Mouse (Mus musculus): ENCODE results near the gene Ankmy1. TPM values are rescaled to one million over a fixed set of nuclear protein-coding genes. Genes with fewer than 3 reads are reported as not detected.
A peak's percentile ranks its signal among the peaks of the same experiment; 100 is the strongest.

Ankmy1 gene
- polyA plus RNA-seq, 1 experiment from 2014 or later: 0.06 TPM

DNA sequence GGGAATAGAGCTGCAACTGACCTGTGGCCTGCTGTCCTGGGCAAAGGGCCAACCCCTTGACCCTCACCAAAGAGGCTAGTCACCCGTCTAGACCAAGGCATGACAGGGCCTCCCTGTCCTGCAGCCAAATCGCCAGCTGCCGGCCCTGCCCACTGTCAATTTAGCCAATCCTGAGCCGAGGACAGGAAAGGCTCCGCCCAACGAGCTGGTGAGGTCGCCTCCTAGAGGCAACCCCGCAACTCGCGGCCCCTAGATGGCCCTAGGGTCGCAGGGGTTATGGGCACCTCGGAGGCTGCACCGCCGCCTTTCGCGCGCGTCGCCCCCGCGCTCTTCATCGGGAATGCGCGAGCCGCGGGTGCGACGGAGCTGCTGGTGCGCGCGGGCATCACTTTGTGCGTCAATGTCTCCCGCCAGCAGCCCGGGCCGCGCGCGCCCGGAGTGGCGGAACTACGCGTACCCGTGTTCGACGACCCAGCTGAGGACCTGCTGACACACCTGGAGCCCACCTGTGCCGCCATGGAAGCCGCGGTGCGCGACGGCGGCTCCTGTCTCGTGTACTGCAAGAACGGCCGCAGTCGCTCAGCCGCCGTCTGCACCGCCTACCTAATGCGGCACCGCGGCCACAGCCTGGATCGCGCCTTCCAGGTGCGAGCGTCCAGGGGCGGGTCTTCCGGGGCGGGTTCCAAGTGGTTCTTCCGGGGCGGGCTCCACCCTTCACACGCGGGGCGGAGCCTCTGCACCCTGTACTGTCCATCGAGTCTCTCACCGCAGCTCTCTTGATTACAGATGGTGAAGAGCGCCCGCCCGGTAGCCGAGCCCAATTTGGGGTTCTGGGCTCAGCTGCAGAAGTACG lies 4.3 kb upstream of the Ankmy1 start, which contains the start of gene Dusp28:
TSS of gene Dusp28 (plus strand) at position 203 of the 853 bp plus-strand sequence.
- H3K9ac ChIP-seq (ENCODE audit: low read depth, low read length): peak within 1 kb of the TSS; percentile 79
- no peaks in the 10 kb centered on the region for H3K9me3 ChIP-seq (ENCODE audit: control insufficient read depth, low read length)
- H3K4me2 ChIP-seq (ENCODE audit: low read depth, low read length): peak within 1 kb of the TSS; percentile 82
- H3K27me3 ChIP-seq (replicated peaks; ENCODE audit: control insufficient read depth, insufficient read depth, low read length): no peaks in the 10 kb centered on the region
- peaks cover 21% of the 10 kb centered on the region for H3K4me1 ChIP-seq (ENCODE audit: control insufficient read depth, insufficient read depth, low read length)
- H3K4me3 ChIP-seq (ENCODE audit: low read length): peak within 1 kb of the TSS; percentile 75
- peak; percentile 89 for ATAC-seq
- peak within 1 kb of the TSS; percentile 93 for H3K27ac ChIP-seq (ENCODE audit: low read length)
- no peaks in the 10 kb centered on the region for H3K36me3 ChIP-seq (ENCODE audit: control insufficient read depth, insufficient read depth, low read length)
- WGBS: under 1% methylated on average over 81 of the region's 81 CpGs

DNA sequence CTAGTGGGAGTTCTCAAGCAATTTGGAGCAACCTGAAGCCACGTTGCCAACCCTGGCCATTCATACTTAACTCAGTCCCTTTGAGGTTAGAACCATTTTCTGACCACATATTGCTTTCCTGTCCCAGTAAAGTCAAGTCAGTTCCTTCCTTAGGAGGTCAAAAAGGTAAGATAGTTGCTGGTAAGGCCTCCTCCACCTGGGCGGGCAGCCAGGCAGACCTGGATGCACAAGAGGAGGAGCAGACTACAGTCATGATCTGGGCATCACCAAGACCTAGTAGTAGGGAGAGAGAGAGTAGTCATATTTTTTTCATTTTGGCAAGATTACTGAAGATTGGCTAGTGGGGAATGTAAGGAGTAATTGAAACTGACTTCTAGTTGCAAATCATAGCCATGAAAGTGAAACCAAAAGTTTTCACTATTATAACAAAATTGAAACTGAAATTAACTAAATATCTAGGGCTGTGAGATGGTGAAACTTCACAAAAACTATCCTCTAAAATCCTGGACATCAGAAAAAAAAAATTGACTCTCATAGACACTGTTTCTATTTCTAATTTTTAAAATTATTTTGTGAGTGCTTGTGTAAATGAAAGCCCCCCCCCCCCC lies 3.1 kb upstream of the Ankmy1 start:
- no peaks in the 10 kb centered on the region for H3K27me3 ChIP-seq (replicated peaks; ENCODE audit: control insufficient read depth, insufficient read depth, low read length)
- 85% methylated on average over 2 of the region's 2 CpGs for WGBS
- H3K4me1 ChIP-seq (ENCODE audit: control insufficient read depth, insufficient read depth, low read length): peaks cover 21% of the 10 kb centered on the region
- H3K9me3 ChIP-seq (ENCODE audit: control insufficient read depth, low read length): no peaks in the 10 kb centered on the region
- no peak overlapping the region for H3K27ac ChIP-seq (ENCODE audit: low read length)
- H3K36me3 ChIP-seq (ENCODE audit: control insufficient read depth, insufficient read depth, low read length): no peaks in the 10 kb centered on the region
- no peak for ATAC-seq
- H3K4me2 ChIP-seq (ENCODE audit: low read depth, low read length): no peak overlapping the region
- H3K9ac ChIP-seq (ENCODE audit: low read depth, low read length): no peak overlapping the region
- no peak overlapping the region for H3K4me3 ChIP-seq (ENCODE audit: low read length)

DNA sequence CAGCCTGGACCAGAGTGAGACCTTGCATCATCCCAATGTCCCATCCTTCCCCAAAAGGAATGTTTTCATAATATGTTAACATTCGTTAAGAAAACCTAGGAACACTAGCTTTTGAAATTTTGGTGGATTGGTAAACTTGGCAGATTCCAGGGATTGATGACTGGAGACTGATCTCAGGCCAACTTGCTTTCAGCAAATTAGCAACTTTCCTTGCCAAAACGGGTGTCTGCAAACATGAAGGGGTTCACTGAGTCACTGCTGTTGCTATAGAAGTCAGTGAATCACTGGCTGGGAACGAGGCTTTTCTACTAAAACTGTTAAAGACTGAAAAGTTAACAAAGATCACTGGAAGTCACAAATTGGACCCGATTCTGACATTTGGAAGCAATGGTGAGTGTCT lies 921 bp upstream of the Ankmy1 start:
- H3K27ac ChIP-seq (ENCODE audit: low read length): no peak overlapping the region
- 80% methylated on average over 4 of the region's 4 CpGs for WGBS
- H3K4me2 ChIP-seq (ENCODE audit: low read depth, low read length): no peak overlapping the region
- no peak overlapping the region for H3K4me3 ChIP-seq (ENCODE audit: low read length)
- no peak overlapping the region for H3K9ac ChIP-seq (ENCODE audit: low read depth, low read length)
- no peak for ATAC-seq
- H3K36me3 ChIP-seq (ENCODE audit: control insufficient read depth, insufficient read depth, low read length): no peaks in the 10 kb centered on the region
- peaks cover 11% of the 10 kb centered on the region for H3K4me1 ChIP-seq (ENCODE audit: control insufficient read depth, insufficient read depth, low read length)
- H3K27me3 ChIP-seq (replicated peaks; ENCODE audit: control insufficient read depth, insufficient read depth, low read length): no peaks in the 10 kb centered on the region
- no peaks in the 10 kb centered on the region for H3K9me3 ChIP-seq (ENCODE audit: control insufficient read depth, low read length)

DNA sequence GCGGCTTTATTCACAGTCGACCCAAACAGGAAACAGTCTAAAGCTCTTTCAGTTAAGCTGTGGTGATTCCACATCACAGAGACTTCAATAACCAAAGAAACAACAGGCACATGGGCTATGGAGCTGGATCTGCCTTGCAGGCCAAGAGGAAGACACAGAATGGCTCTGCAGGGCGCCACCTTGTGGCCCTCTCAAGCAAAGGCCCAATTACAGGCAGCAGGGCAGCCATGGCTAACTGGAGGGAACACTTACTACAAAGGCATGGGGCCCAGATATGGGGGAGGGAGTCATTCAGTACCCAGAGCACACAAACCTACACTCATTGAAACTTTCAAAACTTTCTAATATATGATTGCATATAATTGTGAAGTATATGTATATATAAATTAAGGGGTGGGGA lies 7.6 kb downstream of the Ankmy1 start:
- Histone ChIP-seq H3K4me3 (ENCODE audit: low read length) (no peak overlapping the region), H3K4me2 (ENCODE audit: low read depth, low read length) (no peak overlapping the region), H3K9ac (ENCODE audit: low read depth, low read length) (no peak overlapping the region), H3K4me1 (ENCODE audit: control insufficient read depth, insufficient read depth, low read length) (no peaks in the 10 kb centered on the region), H3K36me3 (ENCODE audit: control insufficient read depth, insufficient read depth, low read length) (no peaks in the 10 kb centered on the region), H3K27ac (ENCODE audit: low read length) (no peak overlapping the region), H3K9me3 (ENCODE audit: control insufficient read depth, low read length) (no peaks in the 10 kb centered on the region), H3K27me3 (replicated peaks; ENCODE audit: control insufficient read depth, insufficient read depth, low read length) (no peaks in the 10 kb centered on the region)
- WGBS: 16% methylated on average over 3 of the region's 3 CpGs
- peak; percentile 52; the same call in 1 of the 2 replicates for ATAC-seq

DNA sequence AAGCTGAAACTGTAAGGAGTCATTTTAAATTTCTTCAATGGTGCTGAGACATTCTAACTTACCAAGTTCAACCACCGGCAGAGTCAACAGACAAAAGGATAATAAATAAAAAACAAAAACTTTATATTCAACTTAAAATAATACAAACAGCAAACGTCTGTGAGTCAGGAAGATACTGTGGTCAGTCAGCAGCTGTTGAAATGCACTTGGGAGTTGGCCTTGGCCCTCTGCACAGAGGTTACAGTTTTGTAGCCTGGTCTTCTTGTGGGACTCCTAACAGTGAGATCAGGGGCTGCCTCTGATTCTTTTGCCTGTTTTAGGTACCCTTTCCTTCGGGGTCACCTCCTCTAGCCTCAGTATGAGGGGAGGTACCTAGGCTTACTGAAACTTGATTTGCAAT lies 8.8 kb downstream of the Ankmy1 start:
- Histone ChIP-seq H3K4me2 (ENCODE audit: low read depth, low read length) (no peak overlapping the region), H3K27ac (ENCODE audit: low read length) (no peak overlapping the region), H3K36me3 (ENCODE audit: control insufficient read depth, insufficient read depth, low read length) (no peaks in the 10 kb centered on the region), H3K4me3 (ENCODE audit: low read length) (no peak overlapping the region), H3K9me3 (ENCODE audit: control insufficient read depth, low read length) (no peaks in the 10 kb centered on the region), H3K4me1 (ENCODE audit: control insufficient read depth, insufficient read depth, low read length) (no peaks in the 10 kb centered on the region), H3K9ac (ENCODE audit: low read depth, low read length) (no peak overlapping the region), H3K27me3 (replicated peaks; ENCODE audit: control insufficient read depth, insufficient read depth, low read length) (no peaks in the 10 kb centered on the region)
- WGBS: 61% methylated on average over 3 of the region's 3 CpGs
- no peak for ATAC-seq

DNA sequence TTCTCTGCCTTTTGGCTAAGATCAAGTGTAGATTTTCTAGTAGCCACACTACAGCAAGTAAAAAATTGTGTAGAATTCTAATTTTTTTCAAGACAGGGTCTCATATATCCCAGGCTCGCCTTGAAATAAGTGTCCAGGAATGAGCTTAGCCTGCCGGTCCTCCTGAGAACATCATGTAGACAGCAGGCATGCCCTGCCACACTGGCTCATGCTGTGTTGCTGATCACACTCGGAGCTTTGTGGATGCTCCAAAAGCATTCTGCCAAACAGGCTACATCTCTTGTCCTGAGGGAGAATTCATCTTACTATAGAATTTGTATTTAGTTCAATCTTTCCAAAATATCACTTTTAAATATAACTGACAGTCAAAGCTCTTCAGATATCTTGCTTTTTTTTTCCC lies 9.9 kb downstream of the Ankmy1 start:
- Histone ChIP-seq H3K4me2 (ENCODE audit: low read depth, low read length) (no peak overlapping the region), H3K9me3 (ENCODE audit: control insufficient read depth, low read length) (no peaks in the 10 kb centered on the region), H3K4me1 (ENCODE audit: control insufficient read depth, insufficient read depth, low read length) (no peaks in the 10 kb centered on the region), H3K36me3 (ENCODE audit: control insufficient read depth, insufficient read depth, low read length) (no peaks in the 10 kb centered on the region), H3K4me3 (ENCODE audit: low read length) (no peak overlapping the region), H3K27ac (ENCODE audit: low read length) (no peak overlapping the region), H3K9ac (ENCODE audit: low read depth, low read length) (no peak overlapping the region), H3K27me3 (replicated peaks; ENCODE audit: control insufficient read depth, insufficient read depth, low read length) (no peaks in the 10 kb centered on the region)
- no peak for ATAC-seq
- 65% methylated on average over 3 of the region's 3 CpGs for WGBS

DNA sequence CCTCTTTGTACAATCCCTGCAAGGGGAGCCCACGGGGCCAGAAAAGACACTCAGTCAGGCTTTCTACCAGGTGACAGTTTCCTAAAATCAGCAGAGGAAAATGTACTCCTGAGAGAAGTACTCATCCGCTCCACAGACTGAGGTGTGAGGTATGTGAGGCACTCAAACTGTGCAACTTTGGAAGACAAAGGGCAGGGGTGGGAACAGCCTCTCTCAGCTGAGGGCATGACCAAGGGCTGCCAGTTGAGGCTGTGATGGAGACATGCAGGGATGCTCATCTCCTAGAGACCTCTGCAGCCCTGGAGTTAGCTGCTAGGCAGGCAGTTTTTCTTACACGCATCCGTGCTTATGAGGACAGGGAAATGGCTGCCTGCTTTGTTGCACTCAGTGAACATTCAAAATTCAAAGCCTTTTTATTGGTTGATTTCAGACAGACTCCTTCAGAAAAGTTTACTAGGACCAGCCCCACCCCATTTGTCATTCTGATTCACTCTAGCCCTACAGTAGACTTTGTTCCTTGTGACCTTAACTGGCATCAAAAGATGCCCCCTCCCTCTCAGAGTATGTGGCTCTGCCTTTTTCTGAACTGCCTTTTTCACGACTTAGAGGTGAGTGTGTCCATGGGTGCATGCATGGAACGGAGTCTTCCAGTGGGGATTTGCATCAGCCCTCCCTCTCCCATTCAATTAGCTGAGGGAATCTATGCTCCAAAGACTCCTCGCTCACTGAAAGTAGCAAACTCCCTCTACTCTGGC lies 13.6 kb downstream of the Ankmy1 start:
- Histone ChIP-seq H3K9me3 (ENCODE audit: control insufficient read depth, low read length) (no peaks in the 10 kb centered on the region), H3K4me1 (ENCODE audit: control insufficient read depth, insufficient read depth, low read length) (no peaks in the 10 kb centered on the region), H3K27ac (ENCODE audit: low read length) (no peak overlapping the region), H3K36me3 (ENCODE audit: control insufficient read depth, insufficient read depth, low read length) (no peaks in the 10 kb centered on the region), H3K4me2 (ENCODE audit: low read depth, low read length) (no peak overlapping the region), H3K4me3 (ENCODE audit: low read length) (no peak overlapping the region), H3K27me3 (replicated peaks; ENCODE audit: control insufficient read depth, insufficient read depth, low read length) (no peaks in the 10 kb centered on the region), H3K9ac (ENCODE audit: low read depth, low read length) (no peak overlapping the region)
- WGBS: 75% methylated on average over 7 of the region's 7 CpGs
- ATAC-seq: no peak

DNA sequence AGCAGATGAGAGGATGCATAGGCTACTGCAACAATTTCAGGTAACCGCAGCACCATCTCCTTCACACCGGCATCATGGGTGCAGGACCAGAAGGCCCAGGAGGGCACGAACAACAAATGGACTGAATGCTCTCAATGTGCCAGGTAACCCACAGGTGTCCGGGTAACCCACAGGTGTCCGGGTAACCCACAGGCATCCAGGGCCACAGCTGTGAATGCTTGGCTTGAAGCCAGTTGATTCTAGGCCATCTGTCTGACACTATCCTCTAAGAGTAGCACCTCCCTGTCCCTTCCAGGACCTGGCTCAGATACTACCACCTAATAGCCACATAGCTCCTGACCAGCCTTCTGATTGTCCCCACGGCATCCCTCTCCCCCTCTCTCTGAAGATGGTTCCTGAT lies 20.7 kb downstream of the Ankmy1 start:
- Histone ChIP-seq H3K4me2 (ENCODE audit: low read depth, low read length) (no peak overlapping the region), H3K27me3 (replicated peaks; ENCODE audit: control insufficient read depth, insufficient read depth, low read length) (no peaks in the 10 kb centered on the region), H3K9ac (ENCODE audit: low read depth, low read length) (no peak overlapping the region), H3K4me1 (ENCODE audit: control insufficient read depth, insufficient read depth, low read length) (no peaks in the 10 kb centered on the region), H3K27ac (ENCODE audit: low read length) (no peak overlapping the region), H3K36me3 (ENCODE audit: control insufficient read depth, insufficient read depth, low read length) (no peaks in the 10 kb centered on the region), H3K9me3 (ENCODE audit: control insufficient read depth, low read length) (no peaks in the 10 kb centered on the region), H3K4me3 (ENCODE audit: low read length) (no peak overlapping the region)
- ATAC-seq: no peak
- WGBS: 84% methylated on average over 6 of the region's 6 CpGs

DNA sequence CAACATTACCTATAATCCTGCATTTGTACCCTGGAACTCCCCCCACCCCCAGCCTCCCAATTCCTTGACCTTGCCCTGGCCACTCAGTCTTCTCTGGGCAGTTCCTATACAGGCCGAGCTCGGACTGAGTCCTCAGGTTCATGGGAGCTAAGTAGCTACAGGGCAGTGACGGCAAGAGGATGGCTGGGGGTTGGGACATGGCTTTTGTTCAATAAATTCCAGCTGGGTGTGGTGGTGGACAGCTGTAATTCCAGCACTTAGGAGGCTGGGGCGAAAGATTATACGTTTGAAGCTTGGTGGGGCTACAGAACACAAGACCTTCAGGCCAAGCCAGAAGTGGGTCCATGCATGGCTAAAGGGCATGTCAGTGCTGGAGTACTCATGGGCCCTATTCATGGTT lies 22.6 kb downstream of the Ankmy1 start:
- no peak for ATAC-seq
- WGBS: 74% methylated on average over 5 of the region's 5 CpGs
- Histone ChIP-seq H3K36me3 (ENCODE audit: control insufficient read depth, insufficient read depth, low read length) (no peaks in the 10 kb centered on the region), H3K4me2 (ENCODE audit: low read depth, low read length) (no peak overlapping the region), H3K4me1 (ENCODE audit: control insufficient read depth, insufficient read depth, low read length) (no peaks in the 10 kb centered on the region), H3K27me3 (replicated peaks; ENCODE audit: control insufficient read depth, insufficient read depth, low read length) (no peaks in the 10 kb centered on the region), H3K9me3 (ENCODE audit: control insufficient read depth, low read length) (no peaks in the 10 kb centered on the region), H3K27ac (ENCODE audit: low read length) (no peak overlapping the region), H3K4me3 (ENCODE audit: low read length) (no peak overlapping the region), H3K9ac (ENCODE audit: low read depth, low read length) (no peak overlapping the region)
